Mouse (Mus musculus): Measurements from ENCODE around the gene Cdh8. TPM values are rescaled to one million over a fixed set of nuclear protein-coding genes. Genes with fewer than 3 reads are reported as not detected.
A peak's percentile ranks its signal among the peaks of the same experiment; 100 is the strongest.

The Cdh8 gene
- total RNA-seq, 2 experiments from 2014 or later: 82.9 to 90.8 TPM

DNA sequence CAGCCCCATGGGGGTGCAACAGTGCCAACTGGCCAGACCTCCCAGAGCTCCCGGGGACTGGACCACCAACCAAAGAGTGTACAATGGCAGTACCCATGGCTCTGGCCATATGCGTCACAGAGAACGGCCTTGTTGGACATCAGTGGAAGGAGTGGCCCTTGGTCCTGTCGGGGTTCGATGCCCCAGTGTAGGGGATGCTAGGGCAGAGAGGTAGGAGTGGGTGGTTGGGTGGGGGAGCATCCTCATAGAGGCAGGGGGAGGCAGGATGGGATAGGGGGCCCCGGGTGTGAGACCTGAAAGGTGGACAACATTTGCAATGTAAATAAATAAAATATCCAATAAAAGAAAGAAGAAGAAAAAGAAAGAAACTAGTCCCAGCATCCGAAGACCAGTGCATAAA lies 47.8 kb downstream of the Cdh8 start:
- H3K27ac ChIP-seq: peak overlapping the region; percentile 67; the same call in 1 of the 2 replicates
- DNase-seq (ENCODE audit: low spot score in 2 of 2): no peak

DNA sequence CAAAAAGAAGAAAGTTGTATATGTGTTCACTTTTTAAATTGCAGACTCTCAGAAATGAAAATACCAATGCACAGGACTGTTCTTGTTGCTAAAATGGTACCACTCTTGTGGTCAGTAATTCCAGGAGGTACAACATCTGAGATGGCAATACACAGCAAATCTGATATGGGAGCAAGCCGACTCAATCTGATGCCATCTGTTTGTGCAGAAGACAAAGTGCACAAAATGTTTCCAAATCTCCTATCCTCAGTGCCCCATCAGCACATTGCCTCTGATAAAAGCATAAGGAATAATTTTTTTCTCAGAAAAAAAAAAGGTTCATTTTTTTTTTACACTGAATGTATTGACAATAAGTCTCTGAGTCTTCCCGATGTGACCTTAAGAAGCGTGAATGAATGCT lies 62.3 kb downstream of the Cdh8 start:
- Histone ChIP-seq H3K27ac (peak overlapping the region; percentile 84), H3K4me3 (no peak overlapping the region)
- DNase-seq (ENCODE audit: low spot score in 2 of 2): no peak
- no peak for TF ChIP-seq CTCF (conservative IDR thresholded peaks at IDR 0.05)

More for the DNA sequence above, 47.8 kb downstream of the Cdh8 start:
- no peak overlapping the region for H3K4me3 ChIP-seq
- TF ChIP-seq CTCF (conservative IDR thresholded peaks at IDR 0.05): no peak

DNA sequence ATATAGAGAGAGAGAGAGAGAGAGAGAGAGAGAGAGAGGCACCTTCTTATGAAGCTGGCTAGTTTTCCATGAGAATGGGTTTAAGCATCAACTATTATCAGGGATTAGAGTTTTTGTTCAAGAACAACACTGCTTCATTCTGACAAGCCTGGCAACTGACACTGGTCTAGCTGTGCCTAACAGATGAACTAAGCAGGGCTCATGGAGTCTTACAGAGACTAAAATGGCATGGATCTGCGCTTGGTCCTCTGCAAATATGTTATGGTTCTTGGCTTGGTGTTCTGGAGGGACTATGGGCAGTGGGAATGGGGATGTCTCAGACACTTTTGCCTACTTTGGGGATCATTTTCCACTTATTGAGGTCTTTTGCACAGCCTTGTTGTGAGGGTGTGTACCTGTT lies 63.0 kb downstream of the Cdh8 start:
- no peak for TF ChIP-seq CTCF (conservative IDR thresholded peaks at IDR 0.05)
- no peak overlapping the region for H3K4me3 ChIP-seq
- peak overlapping the region; percentile 84 for H3K27ac ChIP-seq
- DNase-seq (ENCODE audit: low spot score in 2 of 2): no peak

DNA sequence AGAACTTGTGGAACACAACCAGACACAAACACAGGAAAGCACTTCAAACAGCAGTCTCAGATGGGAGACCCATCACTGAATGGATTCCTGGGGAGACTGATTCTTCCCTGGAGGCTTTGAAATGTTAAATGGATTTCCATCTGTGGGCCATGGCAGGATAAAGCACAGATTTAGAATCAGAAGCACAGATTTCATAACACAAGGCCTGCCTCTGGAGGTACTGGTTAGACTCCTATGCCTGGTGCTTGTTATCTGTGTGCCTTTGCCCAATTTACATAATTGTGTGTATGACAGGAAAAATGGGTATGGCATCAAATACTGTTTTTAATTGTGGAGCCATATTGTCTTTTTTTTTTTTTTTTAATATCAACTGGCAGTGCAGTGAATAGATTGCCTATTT lies 66.8 kb downstream of the Cdh8 start:
- no peak for TF ChIP-seq CTCF (conservative IDR thresholded peaks at IDR 0.05)
- DNase-seq (ENCODE audit: low spot score in 2 of 2): no peak
- Histone ChIP-seq H3K4me3 (no peak overlapping the region), H3K27ac (peak overlapping the region; percentile 62)

DNA sequence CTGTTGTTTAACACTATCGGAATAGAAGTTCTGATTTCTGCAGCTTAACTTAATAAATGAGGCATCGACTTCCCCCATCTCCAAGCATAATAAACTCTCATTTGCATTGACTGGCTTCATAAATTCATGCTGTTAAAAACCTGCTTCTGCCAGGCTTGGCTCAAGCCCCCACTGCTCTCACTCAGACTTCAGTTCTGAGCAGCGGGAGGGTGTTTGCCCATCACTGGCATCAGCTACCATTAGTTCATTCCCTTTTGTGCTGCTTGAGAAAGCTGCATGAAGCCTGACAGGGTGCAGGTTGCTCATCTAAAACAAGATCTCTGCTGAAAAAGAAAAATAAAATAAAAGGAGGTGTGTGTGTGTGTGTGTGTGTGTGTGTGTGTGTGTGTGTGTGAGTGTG lies 67.7 kb downstream of the Cdh8 start:
- no peak overlapping the region for H3K4me3 ChIP-seq
- DNase-seq (ENCODE audit: low spot score in 2 of 2): no peak
- no peak for TF ChIP-seq CTCF (conservative IDR thresholded peaks at IDR 0.05)
- H3K27ac ChIP-seq: no peak overlapping the region

DNA sequence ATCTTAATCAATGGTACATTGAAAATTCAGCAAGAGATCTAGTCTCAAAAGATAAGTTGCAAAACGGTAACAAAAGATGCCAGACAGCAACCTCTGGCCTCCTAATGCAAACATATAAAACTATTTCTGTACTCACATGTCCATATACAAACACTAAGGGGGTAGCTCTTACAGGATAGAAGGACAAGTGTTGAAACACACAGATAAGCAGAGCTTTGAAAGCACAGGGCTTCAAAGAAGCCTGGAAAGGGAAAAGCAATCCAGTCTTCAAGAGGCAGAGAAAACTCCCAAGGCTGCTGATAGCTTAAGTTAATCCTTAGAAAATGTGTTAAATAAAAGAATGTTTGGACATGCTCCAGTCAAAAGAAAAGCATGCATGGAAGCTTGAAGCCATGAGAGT lies 77.0 kb downstream of the Cdh8 start:
- no peak for TF ChIP-seq CTCF (conservative IDR thresholded peaks at IDR 0.05)

DNA sequence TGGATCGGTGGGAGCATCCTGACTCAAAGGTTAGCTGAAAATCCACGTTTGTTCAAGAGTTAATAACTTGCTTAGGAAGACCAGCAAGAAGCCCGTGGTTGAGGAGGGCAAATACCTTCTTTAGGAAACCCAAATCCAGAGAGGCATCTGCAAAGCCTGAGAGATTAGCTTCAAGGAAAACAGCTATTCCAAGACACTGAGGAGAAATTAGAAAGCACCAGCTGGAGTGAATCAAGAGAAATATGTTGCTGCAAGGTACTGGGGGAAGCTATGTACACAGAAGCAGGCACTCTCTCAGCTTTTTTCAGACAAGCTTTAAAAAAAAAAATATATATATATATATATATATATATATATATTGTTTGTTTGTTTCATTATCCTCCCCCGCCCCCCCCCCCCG lies 88.7 kb downstream of the Cdh8 start:
- no peak for TF ChIP-seq CTCF (conservative IDR thresholded peaks at IDR 0.05)
- no peak overlapping the region for H3K27ac ChIP-seq
- no peak overlapping the region for H3K4me3 ChIP-seq
- peak in 1 of 2 experiments; percentile 24 for DNase-seq (ENCODE audit: low spot score in 2 of 2)

More for the DNA sequence above, 77.0 kb downstream of the Cdh8 start:
- DNase-seq (ENCODE audit: low spot score in 2 of 2): no peak
- H3K27ac ChIP-seq: no peak overlapping the region
- H3K4me3 ChIP-seq: no peak overlapping the region

DNA sequence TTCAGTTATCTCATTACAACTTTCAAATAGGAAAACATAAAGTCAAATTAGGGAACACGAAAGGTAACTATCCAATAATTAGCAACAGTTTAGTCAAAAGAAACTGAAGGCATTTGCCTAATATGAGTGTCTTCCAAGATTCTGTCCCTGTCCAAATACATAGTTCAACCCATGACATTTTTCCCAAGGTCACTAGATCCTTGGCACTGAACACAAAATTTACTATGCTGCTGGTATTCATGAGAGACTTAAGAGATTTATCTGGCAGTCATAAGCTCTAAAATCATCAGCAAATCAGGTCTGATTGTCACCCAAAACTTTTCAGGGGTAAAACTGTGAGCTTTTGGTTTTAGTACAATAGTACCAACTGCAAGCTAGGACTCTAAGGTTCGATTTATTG lies 101.7 kb downstream of the Cdh8 start:
- no peak for TF ChIP-seq CTCF (conservative IDR thresholded peaks at IDR 0.05)
- no peak for DNase-seq (ENCODE audit: low spot score in 2 of 2)
- Histone ChIP-seq H3K27ac (no peak overlapping the region), H3K4me3 (no peak overlapping the region)

DNA sequence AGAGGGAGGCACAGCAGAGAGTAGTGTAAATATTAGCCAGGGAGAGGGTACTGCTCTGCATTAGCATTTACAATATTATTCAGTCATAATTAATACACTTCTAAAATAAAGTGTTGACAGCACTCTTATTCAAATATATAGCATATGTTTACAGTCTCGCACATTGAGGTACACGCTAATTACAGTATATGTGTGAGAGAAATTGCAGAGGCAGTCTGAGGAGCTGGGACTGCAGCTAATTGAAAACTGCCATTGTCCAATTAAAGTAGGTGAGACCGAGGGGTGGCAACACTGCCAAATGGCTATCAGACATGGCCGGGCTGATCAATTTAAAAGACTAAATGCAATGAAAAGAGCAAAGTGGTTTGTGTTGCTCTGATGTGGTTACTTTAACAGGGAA lies 112.1 kb downstream of the Cdh8 start:
- no peak for TF ChIP-seq CTCF (conservative IDR thresholded peaks at IDR 0.05)
- no peak overlapping the region for H3K4me3 ChIP-seq
- H3K27ac ChIP-seq: no peak overlapping the region
- no peak for DNase-seq (ENCODE audit: low spot score in 2 of 2)

DNA sequence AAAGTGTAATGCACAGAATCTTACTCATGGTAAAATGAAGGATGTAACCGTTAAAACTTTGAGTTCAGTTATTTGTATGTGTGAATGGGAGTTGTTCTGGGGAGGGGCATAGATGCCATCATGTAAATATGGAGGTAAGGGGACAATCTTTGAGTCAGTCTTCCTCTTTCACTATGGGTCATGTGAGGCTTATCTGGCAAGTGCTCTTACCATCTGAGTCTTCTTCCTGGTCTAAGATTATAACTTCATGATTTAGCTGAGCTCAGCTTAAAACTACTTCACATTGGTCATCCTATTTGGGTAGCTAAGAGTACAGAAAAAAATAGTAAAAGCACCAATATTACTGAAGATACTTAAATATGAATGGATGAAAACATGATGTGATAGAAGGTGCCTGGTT lies 126.1 kb downstream of the Cdh8 start:
- no peak overlapping the region for H3K27ac ChIP-seq
- no peak for DNase-seq (ENCODE audit: low spot score in 2 of 2)
- TF ChIP-seq CTCF (conservative IDR thresholded peaks at IDR 0.05): no peak
- no peak overlapping the region for H3K4me3 ChIP-seq

DNA sequence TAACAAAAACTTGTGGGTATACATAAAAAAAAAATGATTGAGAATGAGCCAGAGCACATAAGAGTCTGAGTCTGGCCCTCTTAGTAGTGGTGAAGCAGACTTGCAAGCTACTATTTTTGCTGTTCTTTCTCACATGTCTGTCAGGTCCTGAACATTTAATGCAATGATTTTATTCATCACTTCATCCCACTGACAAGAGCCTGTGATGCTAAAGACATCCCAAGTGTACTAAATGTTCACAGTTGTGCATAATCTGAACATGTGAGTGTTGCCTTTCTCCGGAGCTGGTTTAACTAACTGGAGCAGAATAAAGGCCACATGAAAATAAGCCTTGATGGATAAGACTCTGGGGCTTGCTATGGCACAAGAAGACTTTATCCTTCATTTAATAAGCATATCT lies 131.2 kb downstream of the Cdh8 start:
- Histone ChIP-seq H3K4me3 (no peak overlapping the region), H3K27ac (no peak overlapping the region)
- no peak for DNase-seq (ENCODE audit: low spot score in 2 of 2)
- no peak for TF ChIP-seq CTCF (conservative IDR thresholded peaks at IDR 0.05)

DNA sequence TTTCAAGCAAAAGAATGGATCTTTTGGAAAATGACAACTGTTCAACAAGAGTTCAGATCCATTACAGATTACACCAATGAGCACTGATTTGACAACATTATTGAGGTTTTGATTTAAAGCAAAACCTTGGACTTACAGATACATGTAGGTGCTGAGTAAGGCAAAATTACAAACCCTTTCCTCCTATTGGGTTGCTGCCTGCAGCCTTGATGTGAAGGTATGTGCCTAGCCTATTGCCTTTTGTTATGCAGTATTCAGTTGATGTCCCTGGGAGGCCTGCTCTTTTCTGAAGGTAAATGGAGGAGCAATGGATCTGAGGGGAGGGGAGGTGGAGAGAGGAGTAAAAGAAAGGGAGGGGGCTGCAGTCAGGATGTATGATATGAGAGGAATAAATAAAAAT lies 135.9 kb downstream of the Cdh8 start:
- Histone ChIP-seq H3K27ac (no peak overlapping the region), H3K4me3 (no peak overlapping the region)
- DNase-seq (ENCODE audit: low spot score in 2 of 2): no peak
- no peak for TF ChIP-seq CTCF (conservative IDR thresholded peaks at IDR 0.05)

DNA sequence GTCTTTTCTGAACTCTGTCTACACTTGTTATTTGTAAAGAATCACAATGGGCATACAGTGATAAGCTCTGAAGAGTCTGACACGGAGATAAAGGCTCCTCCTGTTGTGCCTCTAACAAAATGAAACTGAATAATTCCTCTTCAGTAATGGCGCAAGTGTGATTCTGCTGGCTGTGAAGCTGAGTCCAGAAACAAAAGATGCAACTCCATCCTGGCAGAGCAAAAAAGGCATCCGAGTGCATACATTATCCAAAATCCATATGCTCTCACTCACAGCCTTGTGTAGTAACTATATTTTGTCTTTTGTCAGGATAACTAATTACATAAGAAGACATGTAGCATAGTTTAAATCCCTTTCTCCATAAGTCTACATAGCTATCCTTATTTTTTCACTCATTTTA lies 149.1 kb downstream of the Cdh8 start:
- H3K27ac ChIP-seq: no peak overlapping the region; the same call in 1 of the 2 replicates
- no peak for TF ChIP-seq CTCF (conservative IDR thresholded peaks at IDR 0.05)
- no peak overlapping the region for H3K4me3 ChIP-seq
- DNase-seq (ENCODE audit: low spot score in 2 of 2): no peak

DNA sequence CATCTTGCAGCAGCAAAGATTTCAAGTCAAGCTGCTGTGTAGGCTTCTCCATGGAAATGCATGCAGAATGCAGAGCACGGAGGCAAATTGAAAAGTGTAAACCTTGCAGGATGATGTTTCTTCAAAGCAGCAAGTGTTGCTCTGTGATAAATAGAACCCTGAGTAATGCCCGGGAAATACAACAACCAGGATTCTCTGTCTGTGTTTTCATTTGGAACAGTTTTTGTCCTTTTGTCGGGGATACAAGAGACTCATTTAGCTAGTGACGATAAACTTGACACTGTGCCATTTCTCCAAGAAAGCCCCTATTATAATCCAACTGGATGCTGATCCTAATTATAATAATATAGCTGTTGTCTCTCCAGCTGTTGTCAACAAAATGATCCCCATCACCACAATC lies 181.9 kb downstream of the Cdh8 start:
- TF ChIP-seq CTCF (conservative IDR thresholded peaks at IDR 0.05): no peak
- Histone ChIP-seq H3K4me3 (no peak overlapping the region), H3K27ac (peak overlapping the region; percentile 37)
- peak in 1 of 2 experiments; percentile 37 for DNase-seq (ENCODE audit: low spot score in 2 of 2)

DNA sequence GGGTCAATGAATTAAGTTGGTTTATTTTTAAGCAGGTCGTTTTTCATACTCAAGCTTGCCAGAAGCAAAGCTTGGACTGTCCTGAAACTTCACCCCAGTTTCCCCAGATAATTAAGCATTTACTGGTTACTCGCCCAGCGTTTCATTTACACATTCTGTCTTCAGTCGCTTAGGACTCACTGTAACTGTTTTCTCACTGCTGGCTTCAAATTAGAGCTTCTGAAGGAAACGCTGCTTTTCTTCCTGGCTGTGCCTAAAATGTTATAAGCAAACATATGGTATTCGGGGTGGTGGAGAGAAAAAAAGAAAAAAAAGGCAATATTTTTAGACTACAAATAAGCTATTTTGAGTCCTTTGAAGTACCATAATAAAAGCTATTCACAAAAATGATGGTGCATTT lies 192.6 kb downstream of the Cdh8 start:
- H3K4me3 ChIP-seq: no peak overlapping the region
- TF ChIP-seq CTCF (conservative IDR thresholded peaks at IDR 0.05): no peak
- peak overlapping the region; percentile 28; the same call in 1 of the 2 replicates for H3K27ac ChIP-seq
- peak in 1 of 2 experiments; percentile 43 for DNase-seq (ENCODE audit: low spot score in 2 of 2)
